In the genomic region with DNA sequence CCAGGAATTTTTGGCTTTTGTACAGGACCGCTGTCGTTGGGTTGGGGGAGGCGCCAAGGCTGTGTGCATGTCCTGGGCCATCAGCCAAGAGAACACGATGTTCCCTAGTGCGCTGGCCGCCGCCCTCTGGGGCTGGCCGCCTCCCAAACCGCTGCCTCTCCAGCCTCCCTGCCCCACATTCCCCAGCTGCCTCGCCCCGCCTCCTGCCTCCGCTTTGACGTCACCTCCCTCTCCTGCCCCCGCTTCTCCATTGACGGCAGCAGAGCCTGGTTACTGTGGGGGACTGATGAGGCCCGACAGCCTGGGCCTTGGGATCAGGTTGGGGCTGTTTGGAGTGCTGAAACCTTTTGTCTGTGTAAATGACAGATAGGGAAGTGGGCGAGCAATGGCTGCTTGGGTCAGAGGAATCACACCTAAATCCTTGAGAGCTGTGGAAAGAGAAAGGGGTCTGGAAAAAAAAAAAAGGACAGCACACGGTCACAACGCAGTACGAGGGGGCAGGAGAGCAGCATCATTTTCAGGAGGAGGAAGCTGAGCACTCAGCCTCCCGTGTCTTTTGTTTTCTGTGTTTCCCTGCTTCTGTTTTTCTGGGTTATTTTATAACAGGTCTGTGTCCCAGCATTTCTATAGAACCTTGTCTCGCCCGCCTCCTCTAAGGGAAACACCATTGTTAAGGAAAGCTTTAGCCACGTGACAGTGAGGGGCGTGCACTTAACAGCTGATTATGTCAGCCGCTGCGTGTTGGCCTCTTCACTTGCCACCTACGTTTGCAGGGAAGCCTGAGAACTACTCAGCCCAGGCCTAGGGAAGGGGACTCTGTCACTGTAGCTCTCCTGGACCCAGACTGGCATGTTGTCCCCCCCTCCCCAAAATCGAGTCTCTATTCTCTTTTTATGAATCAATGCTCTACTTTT, we compare ENCODE assay signal across 8 mouse cellular contexts. TPM values are rescaled to one million over a fixed set of nuclear protein-coding genes. Genes with fewer than 3 reads are reported as not detected.
DNase-seq lines count a peak whose midpoint lies in the region; ATAC-seq and TF ChIP-seq lines count a peak whose summit lies in the region.

No protein-coding gene starts in this region.

- peaks cover 14% of the 10 kb centered on the region for H3K79me2 ChIP-seq in macrophage (ENCODE audit: inconsistent target)

- H3K4me2 ChIP-seq in hindbrain, embryonic 16.5 days (ENCODE audit: low read length): peak overlapping the region; percentile 93

- H3K27ac ChIP-seq in hindbrain, embryonic 16.5 days (ENCODE audit: low read depth, low read length): peak overlapping the region; percentile 73
- H3K27ac ChIP-seq in left cerebral cortex, adult 2 months: peak overlapping the region; percentile 99
- H3K27ac ChIP-seq in macrophage: peak overlapping the region; percentile 61

- TF ChIP-seq CTCF in left cerebral cortex, adult 2 months (IDR thresholded peaks at IDR 0.05): no peak

- 2% methylated on average over 29 of the region's 29 CpGs for WGBS in hindbrain, embryonic 16.5 days
- WGBS in macrophage (ENCODE audit: missing documents): 6% methylated on average over 29 of the region's 29 CpGs

- no peaks in the 10 kb centered on the region for H3K27me3 ChIP-seq in hindbrain, embryonic 16.5 days (replicated peaks; ENCODE audit: control insufficient read depth, insufficient read depth, low read length)

- peak overlapping the region; percentile 36 for H3K4me3 ChIP-seq in hindbrain, embryonic 16.5 days (ENCODE audit: low read length)
- H3K4me3 ChIP-seq in left cerebral cortex, adult 2 months: peak overlapping the region; percentile 87
- no peak overlapping the region for H3K4me3 ChIP-seq in macrophage (ENCODE audit: inconsistent target)

- H3K36me3 ChIP-seq in hindbrain, embryonic 16.5 days (ENCODE audit: control insufficient read depth, insufficient read depth, low read length): peaks cover 11% of the 10 kb centered on the region
- H3K36me3 ChIP-seq in macrophage (ENCODE audit: inconsistent target): peaks cover 12% of the 10 kb centered on the region; the same call in 1 of the 2 replicates

- no peak for ATAC-seq in hindbrain, embryonic 16.5 days

- peak; percentile 100 for DNase-seq in NIH3T3 (ENCODE audit: low read depth)
- peak; percentile 81 to 82 for DNase-seq in cerebellum, postnatal 36 days
- peak; percentile 100 for DNase-seq in gastrocnemius, adult 18-20 months (ENCODE audit: low spot score)
- peak; percentile 96 to 98 for DNase-seq in left cerebral cortex, adult 2 months (ENCODE audit: extremely low spot score in 1 of 2, low spot score in 2 of 2)
- peak; percentile 99 for DNase-seq in right cerebral cortex, adult 18-20 months
- DNase-seq in urinary bladder, adult 2 months (ENCODE audit: low spot score): peak; percentile 95

- no peaks in the 10 kb centered on the region for H3K9me3 ChIP-seq in hindbrain, embryonic 16.5 days (ENCODE audit: control insufficient read depth, low read length)

- peak overlapping the region; percentile 54 for H3K9ac ChIP-seq in hindbrain, embryonic 16.5 days (ENCODE audit: low read depth, low read length)

- peaks cover 45% of the 10 kb centered on the region for H3K4me1 ChIP-seq in hindbrain, embryonic 16.5 days (ENCODE audit: control insufficient read depth, insufficient read depth, low read depth, low read length)

- intact Hi-C loops in left cerebral cortex, adult 2 months (cut with DNase I): loop anchor here (5.0 kb wide), 1 partner anchor 315 kb away; the partner anchor contains the start of gene Kdm6b

RNA-seq across cellular contexts. Expression of gene Per1, which starts 2.2 kb away (rescaled TPM):
- 10 to 100 TPM; 41.9 to 72.2 TPM for total RNA-seq in gastrocnemius, adult 18-20 months (2021)
- polyA plus RNA-seq in hindbrain, embryonic 16.5 days (2015; fragmentation: Nextera tagmentation; extraction: Ambion mirVana): 11.1 and 11.2 TPM in 2 replicates
- 100 to 1,000 TPM; 114 to 185 TPM for total RNA-seq in left cerebral cortex, adult 2 months (2021)
- 100 to 1,000 TPM in 3 of 26 experiments, 10 to 100 TPM in 20, 1 to 10 TPM in 3; 2.1 to 182 (median 41.9) TPM for total RNA-seq in macrophage (2018; cell fraction: chromatin; rRNA removed)
- 10 to 100 TPM in 18 of 26 experiments, 1 to 10 TPM in 8; 1.2 to 30.8 (median 12.4) TPM for total RNA-seq in macrophage (2018; cell fraction: cytosol; rRNA removed)
- 100 to 1,000 TPM in 2 of 26 experiments, 10 to 100 TPM in 19, 1 to 10 TPM in 5; 3.2 to 114 (median 23.5) TPM for total RNA-seq in macrophage (2018; cell fraction: nucleus; rRNA removed)
- polyA plus RNA-seq in macrophage (2018): 8.8 to 17.5 TPM (median 11.6 TPM) in 3 replicates
- 26.8 and 28.5 TPM in 2 replicates for polyA plus RNA-seq in urinary bladder, adult 2 months (2012; rRNA removed)

RNA-seq across cellular contexts. Expression of gene Vamp2, which starts 9.0 kb away (rescaled TPM):
- 10 to 100 TPM; 37.4 to 39.3 TPM for total RNA-seq in gastrocnemius, adult 18-20 months (2021)
- polyA plus RNA-seq in hindbrain, embryonic 16.5 days (2015; fragmentation: Nextera tagmentation; extraction: Ambion mirVana): 402 and 475 TPM in 2 replicates
- 1,000 to 10,000 TPM; 1,115 to 1,119 TPM for total RNA-seq in left cerebral cortex, adult 2 months (2021)
- 100 to 1,000 TPM in 20 of 26 experiments, 10 to 100 TPM in 6; 79.4 to 259 (median 167) TPM for total RNA-seq in macrophage (2018; cell fraction: chromatin; rRNA removed)
- total RNA-seq in macrophage (2018; cell fraction: cytosol; rRNA removed): 10 to 100 TPM; 20.1 to 40.4 (median 26.4) TPM
- total RNA-seq in macrophage (2018; cell fraction: nucleus; rRNA removed): 100 to 1,000 TPM in 24 of 26 experiments, 10 to 100 TPM in 2; 83.9 to 283 (median 140) TPM
- polyA plus RNA-seq in macrophage (2018): 23.6 to 47.7 TPM (median 36.7 TPM) in 3 replicates
- polyA plus RNA-seq in urinary bladder, adult 2 months (2012; rRNA removed): 163 and 180 TPM in 2 replicates

RNA-seq across cellular contexts. Expression of gene Hes7, which starts 23.0 kb away (rescaled TPM):
- not detected for total RNA-seq in gastrocnemius, adult 18-20 months (2021)
- 1.4 and 1.8 TPM in 2 replicates for polyA plus RNA-seq in hindbrain, embryonic 16.5 days (2015; fragmentation: Nextera tagmentation; extraction: Ambion mirVana)
- total RNA-seq in left cerebral cortex, adult 2 months (2021): under 1 TPM; 0.57 to 0.82 TPM
- under 1 TPM in 4 of 26 experiments, not detected in 22; 0.49 to 0.63 (median 0.55) TPM for total RNA-seq in macrophage (2018; cell fraction: chromatin; rRNA removed)
- total RNA-seq in macrophage (2018; cell fraction: cytosol; rRNA removed): under 1 TPM in 8 of 26 experiments, not detected in 18; 0.07 to 0.14 (median 0.09) TPM
- total RNA-seq in macrophage (2018; cell fraction: nucleus; rRNA removed): 1 to 10 TPM in 2 of 26 experiments, under 1 TPM in 3, not detected in 21; 0.26 to 1.1 (median 0.44) TPM
- not detected in 3 replicates for polyA plus RNA-seq in macrophage (2018)
- polyA plus RNA-seq in urinary bladder, adult 2 months (2012; rRNA removed): 0.24 and 0.37 TPM in 2 replicates

RNA-seq across cellular contexts. Expression of gene 9130213A22Rik, which starts 25.1 kb away (rescaled TPM):
- total RNA-seq in gastrocnemius, adult 18-20 months (2021): not detected
- 0.94 and 1.2 TPM in 2 replicates for polyA plus RNA-seq in hindbrain, embryonic 16.5 days (2015; fragmentation: Nextera tagmentation; extraction: Ambion mirVana)
- 1 to 10 TPM; 1.3 to 1.4 TPM for total RNA-seq in left cerebral cortex, adult 2 months (2021)
- total RNA-seq in macrophage (2018; cell fraction: chromatin; rRNA removed): 1 to 10 TPM in 1 of 26 experiments, under 1 TPM in 8, not detected in 17; 0.49 to 1.0 (median 0.62) TPM
- under 1 TPM in 22 of 26 experiments, not detected in 4; 0.07 to 0.35 (median 0.14) TPM for total RNA-seq in macrophage (2018; cell fraction: cytosol; rRNA removed)
- 1 to 10 TPM in 2 of 26 experiments, under 1 TPM in 3, not detected in 21; 0.34 to 1.6 (median 0.50) TPM for total RNA-seq in macrophage (2018; cell fraction: nucleus; rRNA removed)
- 0.14 to 0.29 TPM in 2 of 3 replicates, not detected in the other for polyA plus RNA-seq in macrophage (2018)
- polyA plus RNA-seq in urinary bladder, adult 2 months (2012; rRNA removed): 0.74 and 0.78 TPM in 2 replicates

RNA-seq across cellular contexts. Expression of gene Tmem107, which starts 26.6 kb away (rescaled TPM):
- total RNA-seq in gastrocnemius, adult 18-20 months (2021): 1 to 10 TPM; 3.5 to 3.7 TPM
- polyA plus RNA-seq in hindbrain, embryonic 16.5 days (2015; fragmentation: Nextera tagmentation; extraction: Ambion mirVana): 38.6 and 42.6 TPM in 2 replicates
- total RNA-seq in left cerebral cortex, adult 2 months (2021): 10 to 100 TPM; 23.3 to 28.0 TPM
- total RNA-seq in macrophage (2018; cell fraction: chromatin; rRNA removed): 1 to 10 TPM in 7 of 26 experiments, under 1 TPM in 1, not detected in 18; 0.79 to 3.1 (median 1.5) TPM
- total RNA-seq in macrophage (2018; cell fraction: cytosol; rRNA removed): 1 to 10 TPM; 1.9 to 5.8 (median 3.9) TPM
- 1 to 10 TPM in 18 of 26 experiments, under 1 TPM in 1, not detected in 7; 0.86 to 6.4 (median 2.7) TPM for total RNA-seq in macrophage (2018; cell fraction: nucleus; rRNA removed)
- 4.1 to 7.3 TPM (median 4.2 TPM) in 3 replicates for polyA plus RNA-seq in macrophage (2018)
- 17.9 and 25.8 TPM in 2 replicates for polyA plus RNA-seq in urinary bladder, adult 2 months (2012; rRNA removed)
